Mouse (Mus musculus): ENCODE results near the gene St8sia1.
A peak's percentile ranks its signal among the peaks of the same experiment; 100 is the strongest.

The St8sia1 gene

GRCm38 (mm10) chr6:142814011-142814410, 150.2 kb downstream of the St8sia1 start:
- DNase-seq: no peak

GRCm38 (mm10) chr6:142812969-142813368, 151.3 kb downstream of the St8sia1 start:
- no peak for DNase-seq

- DNase-seq: no peak
Measured at GRCm38 (mm10) chr6:142810239-142810638, 154.0 kb downstream of the St8sia1 start.

- no peak for DNase-seq
Measured at GRCm38 (mm10) chr6:142809373-142810098, 154.7 kb downstream of the St8sia1 start.

GRCm38 (mm10) chr6:142806326-142806725, 157.9 kb downstream of the St8sia1 start:
- DNase-seq: no peak

- no peak for DNase-seq
Measured at GRCm38 (mm10) chr6:142804402-142804801, 159.8 kb downstream of the St8sia1 start, which contains the start of gene Sult6b2. Gene Sult6b2, minus strand, starts transcription at chr6:142804502.

- DNase-seq: no peak
Measured at GRCm38 (mm10) chr6:142802617-142803525, 161.4 kb downstream of the St8sia1 start.

- no peak for DNase-seq
Measured at GRCm38 (mm10) chr6:142801687-142802086, 162.6 kb downstream of the St8sia1 start.

- DNase-seq: no peak
Measured at GRCm38 (mm10) chr6:142799704-142800374, 164.4 kb downstream of the St8sia1 start.

GRCm38 (mm10) chr6:142798837-142799236, 165.4 kb downstream of the St8sia1 start:
- no peak for DNase-seq

GRCm38 (mm10) chr6:142797996-142798395, 166.3 kb downstream of the St8sia1 start:
- DNase-seq: no peak

- DNase-seq: no peak
Measured at GRCm38 (mm10) chr6:142795655-142796441, 168.4 kb downstream of the St8sia1 start.

- DNase-seq: no peak
Measured at GRCm38 (mm10) chr6:142795087-142795486, 169.2 kb downstream of the St8sia1 start.

- DNase-seq: no peak
Measured at GRCm38 (mm10) chr6:142793468-142793867, 170.8 kb downstream of the St8sia1 start.

GRCm38 (mm10) chr6:142792241-142792968, 171.8 kb downstream of the St8sia1 start:
- DNase-seq: no peak

- DNase-seq: no peak
Measured at GRCm38 (mm10) chr6:142789736-142790135, 174.5 kb downstream of the St8sia1 start.

GRCm38 (mm10) chr6:142788042-142788987, 175.9 kb downstream of the St8sia1 start:
- DNase-seq: peak; percentile 33

- DNase-seq: no peak
Measured at GRCm38 (mm10) chr6:142786106-142786505, 178.1 kb downstream of the St8sia1 start.

GRCm38 (mm10) chr6:142785343-142785742, 178.9 kb downstream of the St8sia1 start:
- peak; percentile 35 for DNase-seq

- no peak for DNase-seq
Measured at GRCm38 (mm10) chr6:142781286-142781685, 183.0 kb downstream of the St8sia1 start.

Data from right cerebral cortex, postnatal 14 days (tissue).